Mouse (Mus musculus) intestine, embryonic 15.5 days (tissue): ENCODE data around the gene Ccdc9b. TPM values are rescaled to one million over a fixed set of nuclear protein-coding genes. Genes with fewer than 3 reads are reported as not detected.
A peak's percentile ranks its signal among the peaks of the same experiment; 100 is the strongest.

Experiments used
- ATAC-seq: fragments of 200-750 bp; cut with Nextera tagmentation; 2 replicates; pipeline ENCODE4 v1.8.0; 2017; ENCODE audit warnings: moderate TSS enrichment, moderate library complexity
- H3K27ac ChIP-seq: fragments of 300-500 bp; sonication (generic); 2 replicates; pipeline ENCODE4 v1.5.1; 2015; ENCODE audit warnings: mild to moderate bottlenecking, inconsistent platforms
- H3K27me3 ChIP-seq: fragments of 300-500 bp; sonication (generic); replicated peaks from 2 replicates; pipeline ENCODE4 v1.6.1; 2015; ENCODE audit warnings: inconsistent platforms
- H3K36me3 ChIP-seq: fragments of 300-500 bp; sonication (generic); 2 replicates; pipeline ENCODE4 v1.6.1; 2015; ENCODE audit warnings: inconsistent platforms
- H3K4me1 ChIP-seq: fragments of 300-500 bp; sonication (generic); replicated peaks from 2 replicates; pipeline ENCODE4 v1.6.1; 2015; ENCODE audit warnings: inconsistent platforms
- H3K4me2 ChIP-seq: fragments of 300-500 bp; sonication (generic); replicated peaks from 2 replicates; pipeline ENCODE4 v1.6.1; 2015; ENCODE audit warnings: mild to moderate bottlenecking, inconsistent platforms
- H3K4me3 ChIP-seq: fragments of 300-500 bp; sonication (generic); replicated peaks from 2 replicates; pipeline ENCODE4 v1.5.1; 2015; ENCODE audit warnings: inconsistent platforms
- H3K9ac ChIP-seq: fragments of 300-500 bp; sonication (generic); 2 replicates; pipeline ENCODE4 v1.6.1; 2015; ENCODE audit warnings: inconsistent platforms
- H3K9me3 ChIP-seq: fragments of 300-500 bp; sonication (generic); 2 replicates; pipeline ENCODE4 v1.6.1; 2016; ENCODE audit warnings: inconsistent platforms
- WGBS: fragments of 180-500 bp; shearing (Covaris S2); methylation state at CpG from one replicate; pipeline ENCODE4 v1.1.7; 2015; 5-methylcytosine and 5-hydroxymethylcytosine counted together
- polyA plus RNA-seq: library from polyadenylated mRNA; unstranded; fragments of >200 nt; fragmentation: Nextera tagmentation; extraction: Ambion mirVana; gene quantifications from 2 replicates; pipeline ENCODE4 v1.2.1, GENCODE M21; 2015

Ccdc9b gene
- polyA plus RNA-seq, 1 experiment from 2014 or later, result 1.1 TPM

DNA sequence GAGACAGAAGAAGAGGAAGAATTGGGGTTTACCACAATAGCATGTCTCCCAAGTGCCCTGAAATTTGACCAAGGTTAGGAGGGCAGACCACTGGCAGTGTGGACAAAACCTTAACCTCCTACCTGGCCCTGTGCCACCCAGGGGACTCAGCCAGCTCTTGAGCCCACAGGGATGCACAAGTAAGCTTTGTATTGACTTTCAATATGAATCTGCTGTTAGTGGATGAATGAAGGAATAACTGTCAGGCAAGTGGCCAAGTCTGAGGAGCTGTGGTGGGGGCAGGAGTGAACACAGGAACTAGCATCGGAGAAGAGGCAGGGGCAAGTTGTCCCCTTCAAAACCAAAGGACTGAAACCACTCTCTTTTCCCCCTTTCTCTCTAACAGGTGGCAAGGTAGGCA, 12.9 kb upstream of the Ccdc9b start:
- no peak overlapping the region for H3K4me3 ChIP-seq
- no peak overlapping the region for H3K27ac ChIP-seq
- no peak overlapping the region for H3K4me2 ChIP-seq
- H3K27me3 ChIP-seq, result no peaks in the 10 kb centered on the region
- no peak for ATAC-seq
- H3K4me1 ChIP-seq, result peaks cover 14% of the 10 kb centered on the region
- H3K9me3 ChIP-seq, result no peaks in the 10 kb centered on the region
- H3K36me3 ChIP-seq, result no peaks in the 10 kb centered on the region
- H3K9ac ChIP-seq, result no peak overlapping the region
- 77% methylated on average over 1 of the region's 1 CpGs for WGBS

DNA sequence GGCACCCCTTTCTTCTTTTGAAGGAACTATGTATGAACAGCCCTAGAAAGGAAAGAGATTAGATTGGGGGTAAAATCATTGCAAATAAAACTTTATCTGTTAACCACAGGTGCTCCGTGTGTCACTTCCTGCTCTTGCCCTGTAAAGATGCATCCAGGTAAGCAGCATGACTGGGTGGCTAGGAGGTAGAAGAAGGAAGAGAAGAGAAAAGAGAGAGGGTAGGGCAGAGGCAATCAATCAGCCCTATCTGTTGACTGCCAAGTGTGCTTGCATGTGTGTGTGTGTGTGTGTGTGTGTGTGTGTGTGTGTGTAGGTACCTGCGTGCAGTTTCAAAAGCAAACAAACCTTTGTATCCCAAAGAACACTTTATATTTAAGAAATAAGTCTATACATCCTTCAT, 12.1 kb upstream of the Ccdc9b start:
- peak; percentile 53 for ATAC-seq
- H3K4me2 ChIP-seq, result peak overlapping the region; percentile 11; the same call in 1 of the 2 replicates
- H3K36me3 ChIP-seq, result no peaks in the 10 kb centered on the region
- H3K4me3 ChIP-seq, result no peak overlapping the region
- no peak overlapping the region for H3K9ac ChIP-seq
- no peaks in the 10 kb centered on the region for H3K9me3 ChIP-seq
- 57% methylated on average over 2 of the region's 2 CpGs for WGBS
- no peaks in the 10 kb centered on the region for H3K27me3 ChIP-seq
- no peak overlapping the region for H3K27ac ChIP-seq
- H3K4me1 ChIP-seq, result peaks cover 10% of the 10 kb centered on the region

DNA sequence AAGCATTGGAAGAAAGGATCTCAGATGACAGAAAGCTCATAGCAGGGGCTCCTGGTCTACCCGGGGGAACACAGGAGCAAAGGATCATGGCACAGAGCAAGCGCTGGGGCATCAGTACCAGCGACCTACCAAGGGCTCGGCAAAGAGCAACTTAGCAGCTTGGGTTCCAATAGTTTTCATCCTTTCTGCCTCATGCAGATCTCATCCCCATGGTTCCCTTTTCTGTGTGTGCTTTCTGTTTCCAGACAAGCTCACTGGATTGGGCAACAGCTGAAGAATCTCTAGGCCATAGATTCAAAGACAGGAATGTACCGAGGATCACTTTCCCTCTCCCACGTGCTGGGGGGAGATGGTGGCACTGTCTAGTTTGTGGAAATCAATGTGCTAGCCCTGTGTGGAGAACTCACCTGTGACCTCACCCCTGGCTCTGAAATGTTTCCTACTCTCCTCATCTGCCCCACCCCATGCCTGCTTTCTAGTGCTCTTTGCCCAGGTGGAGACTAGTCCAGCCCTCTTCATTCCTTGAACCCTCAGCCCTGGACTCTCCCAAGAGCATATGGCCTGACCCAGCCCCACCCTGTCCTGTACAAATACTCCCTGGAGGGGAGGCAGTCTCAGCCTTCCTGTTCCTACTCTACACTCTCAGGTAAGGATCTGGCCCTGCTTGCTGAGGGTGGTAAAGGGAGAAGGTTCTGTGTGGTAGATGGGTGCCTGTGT, 9.9 kb upstream of the Ccdc9b start, which contains the start of gene Phgr1:
Phgr1 (plus strand) TSS at position 612 of the 717 bp plus-strand sequence.
- H3K9me3 ChIP-seq, result no peaks in the 10 kb centered on the region
- H3K9ac ChIP-seq, result no peak within 1 kb of the TSS
- peak within 1 kb of the TSS; percentile 67 for H3K27ac ChIP-seq
- peak within 1 kb of the TSS; percentile 12; the same call in 1 of the 2 replicates for H3K4me3 ChIP-seq
- peak; percentile 93 for ATAC-seq
- WGBS, result 75% methylated on average over 6 of the region's 6 CpGs
- H3K4me1 ChIP-seq, result peaks cover 6% of the 10 kb centered on the region; the same call in 1 of the 2 replicates
- H3K27me3 ChIP-seq, result no peaks in the 10 kb centered on the region
- no peaks in the 10 kb centered on the region for H3K36me3 ChIP-seq
- H3K4me2 ChIP-seq, result peak within 1 kb of the TSS; percentile 41

GRCm38 (mm10) chr2:118766041-118767033, 3.9 kb upstream of the Ccdc9b start:
- no peak overlapping the region for H3K4me2 ChIP-seq
- no peak overlapping the region for H3K4me3 ChIP-seq
- H3K9ac ChIP-seq, result no peak overlapping the region
- 75% methylated on average over 10 of the region's 10 CpGs for WGBS
- H3K27ac ChIP-seq, result no peak overlapping the region
- H3K27me3 ChIP-seq, result no peaks in the 10 kb centered on the region
- H3K36me3 ChIP-seq, result no peaks in the 10 kb centered on the region
- no peak for ATAC-seq
- peaks cover 31% of the 10 kb centered on the region for H3K4me1 ChIP-seq
- no peaks in the 10 kb centered on the region for H3K9me3 ChIP-seq

- H3K27ac ChIP-seq, result no peak overlapping the region
- H3K9me3 ChIP-seq, result no peaks in the 10 kb centered on the region
- no peak overlapping the region for H3K4me2 ChIP-seq
- no peak overlapping the region for H3K4me3 ChIP-seq
- H3K9ac ChIP-seq, result no peak overlapping the region
- no peaks in the 10 kb centered on the region for H3K36me3 ChIP-seq
- ATAC-seq, result no peak
- no peaks in the 10 kb centered on the region for H3K27me3 ChIP-seq
- peaks cover 40% of the 10 kb centered on the region for H3K4me1 ChIP-seq
- 83% methylated on average over 5 of the region's 5 CpGs for WGBS
Observed at GRCm38 (mm10) chr2:118764875-118765274, 2.4 kb upstream of the Ccdc9b start.

DNA sequence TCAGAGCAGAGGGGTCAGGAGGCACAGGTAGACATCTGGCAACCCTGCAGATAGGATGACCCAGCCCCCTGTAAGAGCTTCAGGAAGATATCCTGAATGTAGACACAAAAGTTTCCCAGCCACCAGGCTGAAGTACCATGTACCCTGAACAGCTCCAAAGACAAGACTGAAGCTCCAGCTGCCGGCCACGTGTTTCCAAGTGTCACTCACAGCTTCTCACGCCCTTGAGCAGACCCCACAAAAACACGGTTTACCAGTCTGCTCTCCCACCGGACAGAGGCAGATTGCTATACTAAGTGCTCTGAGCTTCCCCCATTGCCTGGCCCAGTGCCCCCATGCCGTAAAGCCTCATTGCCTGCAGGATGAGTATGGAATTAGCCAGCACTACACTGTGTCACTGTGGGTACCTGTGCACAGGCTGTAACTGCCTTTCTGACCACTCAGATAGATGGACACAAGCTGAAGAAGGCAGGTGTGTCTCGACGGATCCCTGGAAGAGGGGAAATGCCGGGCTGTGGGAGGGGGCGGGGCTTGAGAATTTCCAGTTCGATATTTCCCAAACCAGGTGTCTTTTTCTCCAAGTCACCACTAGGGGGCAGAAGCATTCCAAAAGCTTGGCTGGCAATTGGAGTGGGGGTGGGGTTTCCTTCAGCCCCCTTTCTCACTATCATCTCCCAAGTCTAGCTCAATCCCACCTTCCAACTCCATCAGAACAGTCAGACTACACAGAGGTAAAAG, 1.8 kb upstream of the Ccdc9b start:
- WGBS, result 29% methylated on average over 11 of the region's 11 CpGs
- Histone ChIP-seq H3K9me3 (no peaks in the 10 kb centered on the region), H3K36me3 (no peaks in the 10 kb centered on the region), H3K27me3 (no peaks in the 10 kb centered on the region), H3K4me3 (no peak overlapping the region), H3K4me1 (peaks cover 45% of the 10 kb centered on the region), H3K9ac (no peak overlapping the region), H3K4me2 (no peak overlapping the region), H3K27ac (no peak overlapping the region)
- ATAC-seq, result no peak

DNA sequence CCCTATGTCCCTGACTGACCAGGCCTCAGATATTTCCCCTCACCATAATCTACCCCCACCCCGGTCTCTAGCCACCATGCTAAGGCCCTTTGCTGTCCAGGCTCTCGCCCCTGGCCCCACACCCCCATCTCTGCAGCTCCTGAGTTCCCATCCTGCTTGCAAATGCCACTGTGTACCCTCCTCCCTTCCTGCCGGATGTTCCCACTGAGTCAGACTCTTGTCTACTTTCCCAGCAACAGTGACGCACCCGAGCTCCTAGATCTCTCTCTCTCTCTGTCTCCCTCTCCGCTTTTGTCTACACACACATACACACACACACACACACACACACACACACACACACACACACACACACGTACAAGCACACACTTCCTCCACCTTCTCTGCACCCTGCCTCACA, 1.0 kb upstream of the Ccdc9b start:
- 64% methylated on average over 7 of the region's 7 CpGs for WGBS
- peaks cover 45% of the 10 kb centered on the region for H3K4me1 ChIP-seq

GRCm38 (mm10) chr2:118762784-118763148, 305 bp upstream of the Ccdc9b start:
- ATAC-seq, result peak; percentile 9; the same call in 1 of the 2 replicates
- Histone ChIP-seq H3K4me1 (peaks cover 45% of the 10 kb centered on the region), H3K4me3 (peak overlapping the region; percentile 22), H3K36me3 (no peaks in the 10 kb centered on the region), H3K4me2 (peak overlapping the region; percentile 62), H3K9ac (peak overlapping the region; percentile 13; the same call in 1 of the 2 replicates), H3K27me3 (no peaks in the 10 kb centered on the region), H3K9me3 (no peaks in the 10 kb centered on the region), H3K27ac (peak overlapping the region; percentile 93)
- WGBS, result 8% methylated on average over 10 of the region's 10 CpGs

More for the DNA sequence above, 1.0 kb upstream of the Ccdc9b start:
- 0 out of 2 replicates have a peak overlapping the region, but pooled peaks have one; percentile 93 for H3K27ac ChIP-seq
- H3K9me3 ChIP-seq, result no peaks in the 10 kb centered on the region
- no peak overlapping the region for H3K4me2 ChIP-seq
- ATAC-seq, result no peak
- no peaks in the 10 kb centered on the region for H3K36me3 ChIP-seq
- H3K27me3 ChIP-seq, result no peaks in the 10 kb centered on the region
- no peak overlapping the region for H3K9ac ChIP-seq
- H3K4me3 ChIP-seq, result no peak overlapping the region

GRCm38 (mm10) chr2:118761358-118761757, 1.1 kb downstream of the Ccdc9b start:
- ATAC-seq, result no peak
- WGBS, result 83% methylated on average over 12 of the region's 12 CpGs
- Histone ChIP-seq H3K9ac (peak overlapping the region; percentile 42; the same call in 1 of the 2 replicates), H3K27ac (peak overlapping the region; percentile 93), H3K36me3 (no peaks in the 10 kb centered on the region), H3K9me3 (no peaks in the 10 kb centered on the region), H3K27me3 (no peaks in the 10 kb centered on the region), H3K4me1 (peaks cover 45% of the 10 kb centered on the region), H3K4me3 (0 out of 2 replicates have a peak overlapping the region, but pooled peaks have one; percentile 22), H3K4me2 (peak overlapping the region; percentile 62)

- H3K9me3 ChIP-seq, result no peaks in the 10 kb centered on the region
- peak overlapping the region; percentile 18; the same call in 1 of the 2 replicates for H3K9ac ChIP-seq
- WGBS, result 86% methylated on average over 11 of the region's 11 CpGs
- peak overlapping the region; percentile 93; the same call in 1 of the 2 replicates for H3K27ac ChIP-seq
- H3K36me3 ChIP-seq, result no peaks in the 10 kb centered on the region
- no peak overlapping the region for H3K4me2 ChIP-seq
- H3K4me1 ChIP-seq, result peaks cover 42% of the 10 kb centered on the region
- no peak overlapping the region for H3K4me3 ChIP-seq
- H3K27me3 ChIP-seq, result no peaks in the 10 kb centered on the region
- no peak for ATAC-seq
Observed at GRCm38 (mm10) chr2:118760311-118761025, 2.0 kb downstream of the Ccdc9b start.

- WGBS, result 12% methylated on average over 8 of the region's 8 CpGs
- Histone ChIP-seq H3K9me3 (no peaks in the 10 kb centered on the region), H3K4me2 (peak overlapping the region; percentile 26), H3K4me1 (peaks cover 42% of the 10 kb centered on the region), H3K9ac (no peak overlapping the region; the same call in 1 of the 2 replicates), H3K27ac (no peak overlapping the region), H3K27me3 (no peaks in the 10 kb centered on the region), H3K36me3 (no peaks in the 10 kb centered on the region), H3K4me3 (no peak overlapping the region)
- peak; percentile 63 for ATAC-seq
Observed at GRCm38 (mm10) chr2:118759828-118760227, 2.6 kb downstream of the Ccdc9b start.
